Mouse (Mus musculus) ES-Bruce4 (cell line): ENCODE results near the gene Nfasc. TPM values are rescaled to one million over a fixed set of nuclear protein-coding genes. Genes with fewer than 3 reads are reported as not detected.

Source experiments
- H3K27ac ChIP-seq: 2 replicates; pipeline ENCODE4 v1.5.1; 2012; ENCODE audit warnings: low read length, inconsistent platforms; ENCODE audit not compliant: insufficient read depth
- H3K27me3 ChIP-seq: 2 replicates; pipeline ENCODE4 v1.6.1; 2012; ENCODE audit warnings: mild to moderate bottlenecking, low read length, inconsistent platforms; ENCODE audit not compliant: control insufficient read depth, poor library complexity, insufficient read depth, severe bottlenecking
- H3K36me3 ChIP-seq: 2 replicates; pipeline ENCODE4 v1.6.1; 2012; ENCODE audit warnings: inconsistent platforms, mild to moderate bottlenecking, low read length, moderate library complexity; ENCODE audit not compliant: control insufficient read depth, poor library complexity, insufficient read depth, severe bottlenecking
- H3K4me1 ChIP-seq: one replicate; pipeline ENCODE4 v1.8.1; 2011; ENCODE audit warnings: low read length; ENCODE audit not compliant: control insufficient read depth, insufficient read depth
- H3K4me3 ChIP-seq: 2 replicates; pipeline ENCODE4 v1.5.1; 2011; ENCODE audit warnings: low read depth, mild to moderate bottlenecking, low read length
- H3K9ac ChIP-seq: 2 replicates; pipeline ENCODE4 v1.6.1; 2012; ENCODE audit warnings: low read depth, mild to moderate bottlenecking, inconsistent platforms; ENCODE audit not compliant: poor library complexity, severe bottlenecking
- H3K9me3 ChIP-seq: replicated peaks from 2 replicates; pipeline ENCODE4 v1.6.1; 2012; ENCODE audit warnings: mild to moderate bottlenecking, low read length, inconsistent platforms; ENCODE audit not compliant: control insufficient read depth, poor library complexity, insufficient read depth, severe bottlenecking
- CTCF ChIP-seq: IDR thresholded peaks from one replicate; pipeline ENCODE4 v1.8.1; 2011; ENCODE audit warnings: low read depth, low read length
- EP300 ChIP-seq: IDR thresholded peaks from 2 replicates; pipeline ENCODE4 v1.6.1; 2011; ENCODE audit warnings: low read depth, low read length; ENCODE audit not compliant: insufficient read depth
- POLR2A ChIP-seq: IDR thresholded peaks from one replicate; pipeline ENCODE4 v1.8.1; 2011; ENCODE audit warnings: low read length; ENCODE audit not compliant: insufficient read depth
- polyA plus RNA-seq: library from polyadenylated mRNA; stranded (reverse); fragments of >200 nt; gene quantifications from 2 replicates; pipeline ENCODE4 v1.2.4, GENCODE M21; 2011; ENCODE audit warnings: low read depth; ENCODE audit not compliant: missing spikeins, insufficient read depth, insufficient read length

Gene Nfasc
- 10.8 and 11.0 TPM in 2 replicates for polyA plus RNA-seq

GRCm38 (mm10) chr1:132741175-132741997 lies at the start of gene Nfasc:
TSS of gene Nfasc (minus strand) at chr1:132741797.
- Histone ChIP-seq H3K27me3 (no peaks in the 10 kb centered on the region), H3K9me3 (no peaks in the 10 kb centered on the region), H3K9ac (peak within 1 kb of the TSS; percentile 14), H3K4me3 (peak within 1 kb of the TSS; percentile 62), H3K36me3 (no peaks in the 10 kb centered on the region), H3K27ac (no peak within 1 kb of the TSS), H3K4me1 (no peaks in the 10 kb centered on the region)
- TF ChIP-seq CTCF (no peak), EP300 (no peak)

DNA sequence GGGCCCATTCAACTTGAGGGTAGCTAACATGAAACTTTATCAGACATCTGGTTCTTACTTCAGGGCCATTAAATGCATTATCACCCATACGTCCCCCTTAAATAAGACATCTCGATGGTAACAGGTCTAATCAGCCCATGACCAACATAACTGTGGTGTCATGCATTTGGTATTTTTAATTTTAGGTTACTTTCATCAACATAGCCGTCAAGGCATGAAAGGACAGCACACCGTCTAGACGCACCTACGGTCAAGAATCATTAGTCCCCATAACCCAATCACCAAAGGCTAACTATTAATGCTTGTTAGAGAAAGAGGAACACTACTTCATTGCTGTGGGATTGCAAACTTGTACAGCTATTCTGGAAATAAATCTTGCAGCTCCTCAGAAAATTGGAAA lies 49.5 kb upstream of the Nfasc start:
- Histone ChIP-seq H3K36me3 (no peaks in the 10 kb centered on the region), H3K9me3 (no peaks in the 10 kb centered on the region), H3K4me3 (no peak overlapping the region), H3K27ac (no peak overlapping the region), H3K4me1 (peaks cover 2% of the 10 kb centered on the region), H3K27me3 (no peaks in the 10 kb centered on the region), H3K9ac (no peak overlapping the region)
- TF ChIP-seq CTCF: no peak
- no peak for TF ChIP-seq POLR2A
- TF ChIP-seq EP300: no peak

DNA sequence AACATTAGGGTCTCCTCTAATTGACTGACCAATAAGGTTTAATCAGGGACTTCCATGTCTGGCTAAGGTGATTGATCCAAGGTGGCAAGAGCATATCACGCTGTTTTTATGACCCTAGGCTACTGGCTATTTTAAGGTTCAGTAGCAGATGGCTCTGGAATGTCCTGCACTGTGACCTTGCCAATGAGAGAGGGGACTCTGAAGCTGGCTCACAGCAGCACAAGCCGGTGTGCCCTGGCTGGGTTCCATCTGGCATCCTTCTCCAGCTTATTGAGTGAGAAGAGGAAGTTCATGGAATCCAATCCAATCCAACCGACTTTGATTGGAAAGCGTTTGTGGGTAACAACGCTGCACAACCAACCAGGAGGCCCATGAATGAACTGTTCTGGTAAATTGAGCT lies 45.3 kb upstream of the Nfasc start:
- no peaks in the 10 kb centered on the region for H3K9me3 ChIP-seq
- no peak overlapping the region for H3K4me3 ChIP-seq
- peaks cover 2% of the 10 kb centered on the region for H3K4me1 ChIP-seq
- no peak overlapping the region for H3K9ac ChIP-seq
- no peaks in the 10 kb centered on the region for H3K27me3 ChIP-seq
- no peak overlapping the region for H3K27ac ChIP-seq
- H3K36me3 ChIP-seq: no peaks in the 10 kb centered on the region
- TF ChIP-seq CTCF (no peak), POLR2A (no peak), EP300 (no peak)

- Histone ChIP-seq H3K36me3 (no peaks in the 10 kb centered on the region), H3K9ac (no peak overlapping the region), H3K27me3 (no peaks in the 10 kb centered on the region), H3K4me1 (no peaks in the 10 kb centered on the region), H3K9me3 (no peaks in the 10 kb centered on the region), H3K4me3 (no peak overlapping the region), H3K27ac (no peak overlapping the region)
- TF ChIP-seq POLR2A (no peak), EP300 (no peak)
Observed at GRCm38 (mm10) chr1:132781607-132782445, 40.2 kb upstream of the Nfasc start.

DNA sequence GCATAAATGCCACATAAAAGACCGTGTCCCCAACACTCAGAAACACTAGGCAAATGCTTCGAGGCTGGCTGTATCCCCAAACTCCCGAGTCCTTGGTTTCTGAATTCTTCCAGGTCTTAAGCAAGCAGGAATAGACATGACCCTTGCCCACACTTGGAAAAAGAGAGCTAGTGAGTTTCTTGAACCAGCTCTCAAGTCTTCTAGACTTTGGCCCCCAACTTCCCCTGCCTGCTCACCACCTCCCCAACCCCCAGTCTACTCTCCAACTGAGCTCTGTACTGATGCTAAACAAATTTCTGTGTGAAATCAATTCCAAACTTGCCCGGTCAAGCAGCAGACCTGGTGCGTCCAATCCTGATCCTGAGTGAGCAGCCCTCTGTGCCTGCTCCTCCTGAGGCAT lies 39.4 kb upstream of the Nfasc start:
- H3K9me3 ChIP-seq: no peaks in the 10 kb centered on the region
- TF ChIP-seq EP300: no peak
- H3K4me3 ChIP-seq: no peak overlapping the region
- no peak overlapping the region for H3K9ac ChIP-seq
- H3K27me3 ChIP-seq: no peaks in the 10 kb centered on the region
- H3K36me3 ChIP-seq: no peaks in the 10 kb centered on the region
- no peak overlapping the region for H3K27ac ChIP-seq
- H3K4me1 ChIP-seq: no peaks in the 10 kb centered on the region

GRCm38 (mm10) chr1:132780254-132780653 lies 38.7 kb upstream of the Nfasc start:
- Histone ChIP-seq H3K36me3 (no peaks in the 10 kb centered on the region), H3K4me1 (no peaks in the 10 kb centered on the region), H3K27me3 (no peaks in the 10 kb centered on the region), H3K9ac (no peak overlapping the region), H3K27ac (no peak overlapping the region), H3K4me3 (no peak overlapping the region), H3K9me3 (no peaks in the 10 kb centered on the region)
- TF ChIP-seq EP300: no peak
- no peak for TF ChIP-seq CTCF
- no peak for TF ChIP-seq POLR2A
